Mouse (Mus musculus) intestine, postnatal 0 days (tissue): ENCODE results near the gene Cd300c2. TPM values are rescaled to one million over a fixed set of nuclear protein-coding genes. Genes with fewer than 3 reads are reported as not detected.

Experiments used
- ATAC-seq: fragments of 200-750 bp; cut with Nextera tagmentation; 2 replicates; pipeline ENCODE4 v1.8.0; 2017; ENCODE audit warnings: mild to moderate bottlenecking, moderate TSS enrichment, moderate library complexity
- H3K27ac ChIP-seq: fragments of 300-500 bp; sonication (generic); 2 replicates; pipeline ENCODE4 v1.5.1; 2014; ENCODE audit warnings: mild to moderate bottlenecking, low read depth, low read length, moderate library complexity
- H3K27me3 ChIP-seq: fragments of 300-500 bp; sonication (generic); replicated peaks from 2 replicates; pipeline ENCODE4 v1.6.1; 2014; ENCODE audit warnings: low read length, mixed read lengths; ENCODE audit not compliant: control insufficient read depth, insufficient read depth
- H3K36me3 ChIP-seq: fragments of 300-500 bp; sonication (generic); 2 replicates; pipeline ENCODE4 v1.6.1; 2014; ENCODE audit warnings: mild to moderate bottlenecking, moderate library complexity; ENCODE audit not compliant: control insufficient read depth, insufficient read depth
- H3K4me1 ChIP-seq: fragments of 300-500 bp; sonication (generic); replicated peaks from 2 replicates; pipeline ENCODE4 v1.6.1; 2014; ENCODE audit warnings: antibody characterized with exemption, low read length, mixed read lengths; ENCODE audit not compliant: control insufficient read depth, insufficient read depth
- H3K4me2 ChIP-seq: fragments of 300-500 bp; sonication (generic); replicated peaks from 2 replicates; pipeline ENCODE4 v1.6.1; 2014; ENCODE audit warnings: low read depth, mild to moderate bottlenecking, moderate library complexity
- H3K4me3 ChIP-seq: fragments of 300-500 bp; sonication (generic); 2 replicates; pipeline ENCODE4 v1.5.1; 2014; ENCODE audit warnings: low read depth, low read length
- H3K9ac ChIP-seq: fragments of 300-500 bp; sonication (generic); 2 replicates; pipeline ENCODE4 v1.6.1; 2014; ENCODE audit warnings: mild to moderate bottlenecking, low read depth, low read length
- H3K9me3 ChIP-seq: fragments of 300-500 bp; sonication (generic); 2 replicates; pipeline ENCODE4 v1.6.1; 2016; ENCODE audit warnings: mixed run types; ENCODE audit not compliant: control insufficient read depth
- CTCF ChIP-seq: sonication (generic); IDR thresholded peaks from 2 replicates; pipeline ENCODE4 v1.5.1; 2016; ENCODE audit warnings: low read depth, mild to moderate bottlenecking, control low read depth, antibody characterized with exemption, moderate library complexity
- WGBS: fragments of 180-500 bp; shearing (Covaris S2); extraction: QIAGEN DNeasy Blood & Tissue Kit; methylation state at CpG from one replicate; pipeline ENCODE4 v1.1.7; 2014; 5-methylcytosine and 5-hydroxymethylcytosine counted together
- polyA plus RNA-seq: library from polyadenylated mRNA; unstranded; fragments of >200 nt; fragmentation: Nextera tagmentation; extraction: Ambion mirVana; gene quantifications from 2 replicates; pipeline ENCODE4 v1.2.1, GENCODE M21; 2015

Gene Cd300c2
- polyA plus RNA-seq, 1 experiment from 2014 or later, result 3.6 TPM

DNA sequence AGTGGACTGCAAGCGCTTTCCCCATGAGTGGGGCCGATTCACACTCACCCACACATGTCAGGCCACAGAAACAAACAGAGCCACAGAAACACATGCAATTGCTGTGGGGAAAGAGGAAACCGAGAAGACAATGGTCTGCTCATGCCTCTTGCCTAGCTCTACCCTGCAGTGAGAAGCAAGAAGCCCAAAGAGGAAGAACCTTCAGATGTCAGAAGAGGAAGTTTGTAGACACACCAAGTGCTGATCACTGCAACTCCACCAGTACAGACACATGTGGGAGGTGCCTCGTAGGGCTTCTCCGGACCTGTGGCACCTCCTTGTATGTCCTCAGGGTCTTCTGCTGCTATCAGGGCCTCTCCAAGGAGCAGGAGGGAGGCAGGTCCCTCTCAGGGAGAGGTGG lies 2.4 kb upstream of the Cd300c2 start:
- Histone ChIP-seq H3K27me3 (no peaks in the 10 kb centered on the region), H3K27ac (no peak overlapping the region), H3K36me3 (no peaks in the 10 kb centered on the region), H3K9me3 (no peaks in the 10 kb centered on the region), H3K4me3 (no peak overlapping the region), H3K4me1 (no peaks in the 10 kb centered on the region), H3K9ac (no peak overlapping the region), H3K4me2 (no peak overlapping the region)
- ATAC-seq, result no peak
- WGBS, result 86% methylated on average over 5 of the region's 5 CpGs
- no peak for TF ChIP-seq CTCF

DNA sequence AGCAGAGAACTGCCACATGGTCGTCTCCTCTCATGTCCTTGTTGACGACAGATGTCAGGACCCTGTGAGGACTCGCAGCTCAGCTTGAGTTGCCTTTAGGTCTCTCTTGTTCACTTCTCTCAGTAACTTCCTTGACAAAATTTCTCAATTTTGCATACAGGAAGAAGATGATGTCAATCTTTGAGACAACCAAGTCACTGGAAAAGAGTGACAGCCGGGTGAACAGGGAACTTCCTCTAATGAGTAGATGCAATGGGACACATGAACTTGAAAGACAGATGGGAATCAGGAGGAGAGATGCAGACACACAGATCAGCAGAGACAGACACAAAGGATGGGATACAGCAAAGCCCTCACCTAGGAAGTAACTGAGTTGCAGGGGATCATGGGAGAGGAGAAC lies 11.9 kb downstream of the Cd300c2 start, which contains the start of gene Cd300ld:
Gene Cd300ld, minus strand, starts transcription at position 130 of the 400 bp plus-strand sequence.
- Histone ChIP-seq H3K27me3 (no peaks in the 10 kb centered on the region), H3K4me2 (no peak within 1 kb of the TSS), H3K9ac (no peak within 1 kb of the TSS), H3K4me1 (no peaks in the 10 kb centered on the region), H3K9me3 (no peaks in the 10 kb centered on the region), H3K4me3 (no peak within 1 kb of the TSS), H3K36me3 (no peaks in the 10 kb centered on the region), H3K27ac (no peak within 1 kb of the TSS)
- WGBS, result 69% methylated on average over 4 of the region's 4 CpGs
- TF ChIP-seq CTCF, result no peak
- ATAC-seq, result no peak

GRCm38 (mm10) chr11:114981866-114982265 lies 19.8 kb downstream of the Cd300c2 start:
- no peak for ATAC-seq
- 71% methylated on average over 4 of the region's 4 CpGs for WGBS
- 0 out of 2 replicates have a peak, but pooled peaks cover 5% of the 10 kb centered on the region for H3K9me3 ChIP-seq
- no peaks in the 10 kb centered on the region for H3K4me1 ChIP-seq
- no peaks in the 10 kb centered on the region for H3K27me3 ChIP-seq
- no peak overlapping the region for H3K4me3 ChIP-seq
- no peak overlapping the region for H3K27ac ChIP-seq
- no peak for TF ChIP-seq CTCF
- no peak overlapping the region for H3K4me2 ChIP-seq
- no peaks in the 10 kb centered on the region for H3K36me3 ChIP-seq
- no peak overlapping the region for H3K9ac ChIP-seq

- Histone ChIP-seq H3K9me3 (0 out of 2 replicates have a peak, but pooled peaks cover 3% of the 10 kb centered on the region), H3K27ac (no peak overlapping the region), H3K27me3 (no peaks in the 10 kb centered on the region), H3K9ac (no peak overlapping the region), H3K4me3 (no peak overlapping the region), H3K36me3 (no peaks in the 10 kb centered on the region), H3K4me2 (no peak overlapping the region), H3K4me1 (no peaks in the 10 kb centered on the region)
- WGBS, result 77% methylated on average over 10 of the region's 10 CpGs
- no peak for TF ChIP-seq CTCF
- ATAC-seq, result no peak
These were observed 29.0 kb downstream of the Cd300c2 start for GRCm38 (mm10) chr11:114972726-114973125.

- Histone ChIP-seq H3K4me2 (no peak within 1 kb of the TSS), H3K4me3 (no peak within 1 kb of the TSS), H3K36me3 (no peaks in the 10 kb centered on the region), H3K9me3 (no peaks in the 10 kb centered on the region), H3K27ac (no peak within 1 kb of the TSS), H3K9ac (no peak within 1 kb of the TSS), H3K4me1 (no peaks in the 10 kb centered on the region), H3K27me3 (no peaks in the 10 kb centered on the region)
- no peak for TF ChIP-seq CTCF
- ATAC-seq, result no peak
- 86% methylated on average over 9 of the region's 9 CpGs for WGBS
These were observed 32.9 kb downstream of the Cd300c2 start, which contains the start of gene Cd300c for GRCm38 (mm10) chr11:114968752-114969207. Gene Cd300c (minus strand): TSS chr11:114969157.

GRCm38 (mm10) chr11:114965182-114965828 lies 36.4 kb downstream of the Cd300c2 start:
- no peak for TF ChIP-seq CTCF
- Histone ChIP-seq H3K4me1 (no peaks in the 10 kb centered on the region), H3K9ac (no peak overlapping the region), H3K4me3 (no peak overlapping the region), H3K27me3 (no peaks in the 10 kb centered on the region), H3K4me2 (no peak overlapping the region), H3K36me3 (no peaks in the 10 kb centered on the region), H3K27ac (no peak overlapping the region), H3K9me3 (no peaks in the 10 kb centered on the region)
- 24% methylated on average over 3 of the region's 3 CpGs for WGBS
- no peak for ATAC-seq
